Mouse (Mus musculus): ENCODE data around the gene Ing3.

DNA sequence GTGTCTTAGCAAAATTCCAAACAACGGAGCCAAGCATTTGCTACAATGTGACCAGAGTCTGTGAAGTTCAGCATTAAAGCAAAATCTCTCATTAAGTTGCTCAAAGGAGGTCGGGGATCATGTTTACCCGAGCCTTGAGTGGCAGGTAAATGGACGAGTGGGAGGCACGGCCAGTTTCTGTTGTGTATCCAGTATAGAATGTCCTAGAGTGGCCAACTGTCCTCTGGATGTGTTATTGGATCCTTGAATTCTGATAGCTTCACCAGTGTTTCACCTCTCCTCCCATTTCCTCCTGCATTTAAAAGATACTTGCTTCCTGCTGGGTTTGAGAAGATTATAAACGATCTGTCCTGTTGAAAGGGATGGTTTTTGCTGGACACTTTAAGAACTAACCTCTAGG, 50.7 kb downstream of the Ing3 start:
- TF ChIP-seq CTCF (IDR thresholded peaks at IDR 0.05; ENCODE audit: borderline replicate concordance, insufficient read depth, low read length) (no peak), POLR2A (IDR thresholded peaks at IDR 0.05; ENCODE audit: low read depth, low read length) (no peak)
